Mouse (Mus musculus) bone marrow, adult 2 months (tissue): ENCODE measurements around the gene Best3. TPM values are rescaled to one million over a fixed set of nuclear protein-coding genes. Genes with fewer than 3 reads are reported as not detected.
"Not testable (repeated sequence)": the region's sequence is repeated elsewhere in the genome, so short reads cannot be mapped to it uniquely, and the experiment has no call there.

ENCODE experiments used
- H3K27ac ChIP-seq: fragments of 200-500 bp; 2 replicates; pipeline ENCODE4 v1.5.1; 2012; ENCODE audit warnings: low read depth, mild to moderate bottlenecking, control low read depth, inconsistent platforms, low read length; ENCODE audit not compliant: control insufficient read depth, poor library complexity, insufficient read depth
- H3K4me1 ChIP-seq: fragments of 200-500 bp; 2 replicates; pipeline ENCODE4 v1.6.1; 2011; ENCODE audit warnings: low read length; ENCODE audit not compliant: control insufficient read depth, insufficient read depth
- H3K4me3 ChIP-seq: fragments of 200-500 bp; replicated peaks from 2 replicates; pipeline ENCODE3; 2011; ENCODE audit warnings: mild to moderate bottlenecking, low read depth, low read length, control low read depth; ENCODE audit not compliant: control insufficient read depth
- CTCF ChIP-seq: fragments of 200-500 bp; IDR thresholded peaks from 2 replicates; pipeline ENCODE4 v1.5.1; 2011; ENCODE audit warnings: low read length, control low read depth; ENCODE audit not compliant: control insufficient read depth, insufficient read depth
- POLR2A ChIP-seq: fragments of 200-500 bp; IDR thresholded peaks from 2 replicates; pipeline ENCODE4 v1.6.1; 2011; ENCODE audit warnings: low read depth, mild to moderate bottlenecking, control low read depth, low read length, borderline replicate concordance; ENCODE audit not compliant: control insufficient read depth
- WGBS: fragments of 180-500 bp; shearing (Covaris S2); methylation state at CpG from one replicate; pipeline ENCODE4 v1.1.7; 2018; 5-methylcytosine and 5-hydroxymethylcytosine counted together
- polyA plus RNA-seq: library from polyadenylated mRNA; stranded (reverse); fragments of >200 nt; gene quantifications from 2 replicates; pipeline ENCODE4 v1.2.4, GENCODE M21; 2011; ENCODE audit warnings: low replicate concordance; ENCODE audit not compliant: missing spikeins, insufficient read depth, insufficient read length

The Best3 gene
- polyA plus RNA-seq, 1 experiment: not detected

DNA sequence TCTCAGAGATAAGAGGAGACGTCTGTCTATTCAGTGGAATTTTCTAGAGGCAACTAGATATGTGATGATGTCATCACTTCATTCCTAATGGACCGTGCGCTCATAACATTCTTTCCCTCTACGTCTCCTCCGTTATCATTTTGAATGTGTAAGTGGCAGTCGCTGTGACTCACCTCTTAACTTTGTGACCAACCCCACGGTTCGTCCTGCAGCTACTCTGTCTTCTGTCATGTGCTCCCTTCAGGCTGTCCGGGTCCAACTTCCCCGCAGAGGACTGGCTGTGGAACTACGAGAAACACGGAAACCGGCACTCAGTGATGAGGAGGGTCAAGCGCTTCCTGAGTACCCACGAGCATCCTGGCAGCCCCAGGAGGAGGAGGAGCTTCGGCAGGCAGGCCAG is 37.6 kb downstream of the Best3 start:
- H3K27ac ChIP-seq: no peak overlapping the region
- 39% methylated on average over 16 of the region's 16 CpGs for WGBS
- no peak overlapping the region for H3K4me3 ChIP-seq
- no peaks in the 10 kb centered on the region for H3K4me1 ChIP-seq
- TF ChIP-seq CTCF (no peak), POLR2A (no peak)

DNA sequence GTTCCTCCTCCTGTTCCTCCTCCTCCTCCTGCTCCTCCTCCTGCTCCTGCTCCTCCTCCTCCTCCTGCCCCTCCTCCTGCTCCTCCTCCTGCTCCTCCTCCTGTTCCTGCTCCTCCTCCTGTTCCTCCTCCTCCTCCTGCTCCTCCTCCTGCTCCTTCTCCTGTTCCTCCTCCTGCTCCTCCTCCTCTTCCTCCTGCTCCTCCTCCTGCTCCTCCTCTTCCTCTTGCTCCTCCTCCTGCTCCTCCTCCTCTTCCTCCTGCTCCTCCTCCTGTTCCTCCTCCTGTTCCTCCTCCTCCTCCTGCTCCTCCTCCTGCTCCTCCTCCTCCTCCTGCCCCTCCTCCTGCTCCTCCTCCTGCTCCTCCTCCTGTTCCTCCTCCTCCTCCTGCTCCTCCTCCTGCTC is 39.7 kb downstream of the Best3 start:
- H3K27ac ChIP-seq, H3K4me1 ChIP-seq, H3K4me3 ChIP-seq: not testable (repeated sequence)

DNA sequence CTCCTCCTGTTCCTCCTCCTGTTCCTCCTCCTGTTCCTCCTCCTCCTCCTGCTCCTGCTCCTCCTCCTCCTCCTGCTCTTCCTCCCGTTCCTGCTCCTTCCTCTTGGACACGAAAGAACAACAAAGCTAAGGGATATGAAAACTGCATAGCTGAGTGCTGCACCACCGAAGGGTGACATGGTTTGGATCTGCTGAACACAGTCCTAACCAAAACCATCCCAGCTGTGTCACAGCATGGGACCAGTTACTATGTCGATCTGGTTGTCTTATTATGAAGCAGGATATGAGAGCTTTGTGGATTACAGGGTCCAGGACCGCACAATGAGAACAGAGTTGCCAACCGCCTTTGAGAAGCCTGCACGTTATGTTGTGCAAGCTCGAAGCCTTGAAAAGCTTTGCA is 40.1 kb downstream of the Best3 start:
- WGBS: 71% methylated on average over 8 of the region's 8 CpGs
- TF ChIP-seq POLR2A: no peak
- H3K27ac ChIP-seq: no peak overlapping the region
- H3K4me3 ChIP-seq: no peak overlapping the region
- H3K4me1 ChIP-seq: 0 out of 2 replicates have a peak, but pooled peaks cover under 1% of the 10 kb centered on the region

DNA sequence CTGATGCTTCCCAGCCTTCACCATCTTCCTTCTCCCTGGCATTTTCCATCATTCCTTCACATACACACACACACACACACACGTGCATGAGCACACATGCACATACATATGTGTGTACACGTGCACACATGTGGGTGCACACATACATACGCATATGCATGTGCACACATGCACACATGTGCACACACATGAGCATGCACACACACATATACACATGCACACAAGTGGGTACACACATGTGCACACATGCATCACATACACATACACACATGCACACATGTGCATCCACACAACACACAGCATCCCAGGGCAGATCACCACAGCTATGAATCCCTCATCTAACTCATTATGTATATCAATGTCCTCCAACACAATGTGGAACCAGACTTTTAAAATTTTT is 45.0 kb downstream of the Best3 start:
- H3K4me3 ChIP-seq: no peak overlapping the region
- 79% methylated on average over 3 of the region's 3 CpGs for WGBS
- H3K4me1 ChIP-seq: 0 out of 2 replicates have a peak, but pooled peaks cover 1% of the 10 kb centered on the region
- no peak for TF ChIP-seq POLR2A
- no peak for TF ChIP-seq CTCF
- no peak overlapping the region for H3K27ac ChIP-seq

DNA sequence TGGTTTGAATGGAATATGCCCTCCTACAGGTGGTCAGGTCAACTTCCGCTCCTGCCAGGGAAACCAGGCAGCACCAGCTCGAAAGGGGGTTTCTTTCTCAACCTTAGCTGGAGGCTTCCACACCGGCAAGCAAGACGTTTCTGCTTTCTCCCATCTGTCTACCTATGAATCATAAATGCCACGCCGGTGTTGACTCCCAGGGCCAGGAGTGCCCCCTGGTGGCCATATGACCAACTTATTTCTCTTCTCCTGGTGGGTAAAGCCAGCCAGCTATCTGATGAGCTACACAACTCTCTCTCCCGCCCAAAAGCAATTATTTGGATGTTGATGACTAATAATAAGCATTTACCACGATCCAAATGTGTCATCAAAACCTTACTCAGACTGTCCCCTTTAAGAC is 47.7 kb downstream of the Best3 start:
- TF ChIP-seq POLR2A (no peak), CTCF (peak; percentile 79)
- Histone ChIP-seq H3K4me3 (no peak overlapping the region), H3K4me1 (0 out of 2 replicates have a peak, but pooled peaks cover 1% of the 10 kb centered on the region), H3K27ac (no peak overlapping the region)
- whole genome bisulfite sequencing: 5% methylated on average over 8 of the region's 8 CpGs

DNA sequence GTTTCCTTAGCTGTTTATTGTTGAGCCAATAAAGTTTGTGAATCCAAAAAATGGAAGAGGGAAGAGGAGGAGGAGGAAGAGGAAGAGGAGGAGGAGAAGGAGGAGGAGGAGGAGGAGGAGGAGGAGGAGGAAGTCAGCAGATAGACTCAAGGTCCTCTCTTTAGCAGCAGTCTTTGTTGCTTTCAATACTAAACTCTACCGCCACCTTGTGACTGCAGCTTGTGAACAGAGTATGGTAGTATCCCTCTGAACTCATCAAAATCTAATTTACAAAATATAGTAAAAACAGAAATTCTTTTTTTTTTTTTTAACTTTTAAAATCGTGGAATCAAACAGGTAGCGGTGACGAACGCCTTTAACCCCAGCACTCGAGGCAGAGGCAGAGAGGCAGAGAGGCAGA is 54.2 kb downstream of the Best3 start:
- TF ChIP-seq POLR2A: no peak
- TF ChIP-seq CTCF: no peak
- no peak overlapping the region for H3K4me3 ChIP-seq
- H3K4me1 ChIP-seq: no peaks in the 10 kb centered on the region; the same call in 1 of the 2 replicates
- WGBS: 67% methylated on average over 6 of the region's 6 CpGs
- H3K27ac ChIP-seq: no peak overlapping the region

DNA sequence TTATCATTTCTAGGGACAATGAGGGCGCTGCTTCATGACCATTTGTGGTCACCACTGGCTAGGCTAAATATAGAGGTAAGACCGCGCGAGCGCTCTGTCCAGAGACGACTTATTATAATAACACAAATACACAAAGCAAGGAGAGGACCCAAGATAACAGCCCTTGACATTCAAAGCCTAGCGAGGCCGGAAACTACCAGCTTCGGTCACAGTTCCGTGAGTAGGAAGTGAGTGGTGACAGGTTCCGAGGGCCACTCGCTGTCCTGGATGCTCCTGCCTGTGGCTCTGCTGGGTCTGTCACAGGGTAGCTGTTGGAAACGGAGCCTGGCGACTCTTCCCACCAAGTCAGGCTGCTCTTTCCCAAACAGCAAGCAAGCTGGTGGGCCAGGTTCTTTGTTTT is 56.2 kb downstream of the Best3 start:
- Histone ChIP-seq H3K27ac (no peak overlapping the region), H3K4me3 (no peak overlapping the region), H3K4me1 (no peaks in the 10 kb centered on the region; the same call in 1 of the 2 replicates)
- WGBS: 62% methylated on average over 14 of the region's 14 CpGs
- no peak for TF ChIP-seq CTCF
- no peak for TF ChIP-seq POLR2A

DNA sequence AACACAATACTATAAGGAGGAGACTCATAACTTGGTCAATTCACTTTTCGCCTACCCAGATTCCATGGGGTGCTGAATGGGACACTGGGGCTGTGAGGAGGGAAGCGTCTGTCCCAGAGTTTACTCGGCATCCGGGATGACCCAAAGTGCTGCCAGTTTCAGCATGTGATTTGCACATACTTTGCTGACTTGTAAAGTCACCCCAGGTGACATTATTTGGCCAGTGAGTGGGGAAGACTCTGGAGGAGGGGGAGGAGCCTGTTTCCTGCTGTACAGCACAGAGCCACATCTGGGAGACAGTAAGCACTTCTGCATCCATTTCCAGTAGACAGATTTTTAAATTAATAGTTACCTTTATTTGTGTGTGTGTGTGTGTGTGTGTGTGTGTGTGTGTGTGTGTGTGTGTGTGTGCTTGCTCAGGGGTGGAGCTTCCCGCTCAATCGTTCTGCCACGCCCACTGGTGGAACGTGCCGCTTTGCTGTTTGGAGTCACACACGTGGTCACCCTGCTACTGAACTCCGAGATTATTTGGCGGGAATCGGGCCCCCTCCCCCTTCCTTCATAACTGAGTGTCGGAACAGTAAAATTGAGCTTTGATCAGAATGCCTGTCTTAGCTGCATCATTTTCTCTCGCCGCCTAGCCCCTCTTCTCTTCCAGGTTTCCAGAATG is 57.5 kb downstream of the Best3 start:
- H3K27ac ChIP-seq, H3K4me1 ChIP-seq, H3K4me3 ChIP-seq: not testable (repeated sequence)
- 39% methylated on average over 16 of the region's 16 CpGs for WGBS
